Mouse (Mus musculus) bone marrow, adult 2 months (tissue): ENCODE measurements around the gene Gm49405.

Source experiments
- CTCF ChIP-seq: fragments of 200-500 bp; IDR thresholded peaks from 2 replicates; pipeline ENCODE4 v1.5.1; 2011; ENCODE audit warnings: low read length, control low read depth; ENCODE audit not compliant: control insufficient read depth, insufficient read depth
- POLR2A ChIP-seq: fragments of 200-500 bp; IDR thresholded peaks from 2 replicates; pipeline ENCODE4 v1.6.1; 2011; ENCODE audit warnings: low read depth, mild to moderate bottlenecking, control low read depth, low read length, borderline replicate concordance; ENCODE audit not compliant: control insufficient read depth

- TF ChIP-seq CTCF = no peak
- TF ChIP-seq POLR2A = no peak
These were observed 4.7 kb downstream of the Gm49405 start for GRCm38 (mm10) chr19:4005091-4005490.
